Mouse (Mus musculus): ENCODE results near the gene Acin1. TPM values are rescaled to one million over a fixed set of nuclear protein-coding genes. Genes with fewer than 3 reads are reported as not detected.

Acin1 gene
- polyA plus RNA-seq, 1 experiment from 2014 or later = 145 TPM

DNA sequence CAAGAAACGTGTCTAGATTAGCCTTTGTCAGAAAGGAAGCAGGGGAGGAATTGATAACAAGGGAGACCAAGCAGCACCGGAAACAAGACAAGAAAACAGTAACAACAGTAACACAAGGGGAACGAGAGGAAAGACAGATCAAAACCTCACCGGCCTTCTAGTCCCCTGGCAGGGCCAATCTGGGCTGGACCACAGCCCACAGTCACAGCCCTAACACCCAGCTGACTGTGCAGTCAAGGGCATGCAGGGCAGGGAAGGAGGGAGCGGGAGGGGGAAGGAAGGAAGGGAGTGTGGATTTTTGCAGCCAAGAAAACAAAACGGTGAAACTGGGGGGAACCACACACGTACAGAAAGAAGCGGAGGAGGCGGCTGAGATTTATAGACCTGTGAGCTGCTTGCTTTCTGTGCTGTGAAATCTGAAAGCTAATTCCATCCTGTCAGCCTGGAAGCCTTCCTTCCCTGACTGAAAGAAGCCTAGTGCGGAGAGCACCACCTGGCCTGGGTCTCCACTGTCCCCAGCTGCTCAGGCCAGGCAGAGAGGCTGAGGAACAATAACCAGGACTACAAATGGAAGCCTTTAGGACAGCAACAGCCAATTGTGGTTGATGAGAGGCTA, 94.3 kb downstream of the Acin1 start:
- H3K9ac ChIP-seq (replicated peaks; ENCODE audit: low read depth, low read length) = no peak overlapping the region
- 40% methylated on average over 10 of the region's 10 CpGs for WGBS
- H3K9me3 ChIP-seq (ENCODE audit: control insufficient read depth, low read depth, low read length) = no peaks in the 10 kb centered on the region
- no peak overlapping the region for H3K4me3 ChIP-seq (ENCODE audit: low read depth, low read length)
- peaks cover 5% of the 10 kb centered on the region; the same call in 1 of the 2 replicates for H3K36me3 ChIP-seq (ENCODE audit: control insufficient read depth, insufficient read depth, low read length)
- no peaks in the 10 kb centered on the region for H3K27me3 ChIP-seq (ENCODE audit: control insufficient read depth, insufficient read depth, low read length)
- peak overlapping the region; percentile 23; the same call in 1 of the 2 replicates for H3K27ac ChIP-seq (ENCODE audit: low read length)
- H3K4me2 ChIP-seq (replicated peaks; ENCODE audit: low read depth, low read length) = no peak overlapping the region
- peak; percentile 28; the same call in 1 of the 2 replicates for ATAC-seq (ENCODE audit: insufficient number of reproducible peaks, insufficient read depth, low FRiP score, low read depth)
- no peaks in the 10 kb centered on the region for H3K4me1 ChIP-seq (ENCODE audit: control insufficient read depth, insufficient read depth, low read length)

MicroRNA genes within 50 kb of the gene (microRNA counts, 519-probe panel; counts per million panel counts)
- microRNA mmu-miR-686 = not detected

Small RNAs within 50 kb of the gene (microRNA-seq; reads per million reads assigned to microRNA genes)
- not detected for gene Mir686
- 0.78 reads per million for gene Mir6948

Other genes starting within 250 kb of the Acin1 start
- gene Lrp10, start 222.8 kb downstream of the Acin1 start, polyA plus RNA-seq (2014; fragmentation: Nextera tagmentation; extraction: Ambion mirVana) = 38.1 and 41.7 TPM in 2 replicates
- 1.5 and 2.0 TPM in 2 replicates for gene Rem2, start 210.8 kb downstream of the Acin1 start, polyA plus RNA-seq (2014; fragmentation: Nextera tagmentation; extraction: Ambion mirVana)
- 79.8 and 80.4 TPM in 2 replicates for gene Prmt5, start 169.4 kb downstream of the Acin1 start, polyA plus RNA-seq (2014; fragmentation: Nextera tagmentation; extraction: Ambion mirVana)
- 48.2 and 52.5 TPM in 2 replicates for gene Haus4, start 132.3 kb downstream of the Acin1 start, polyA plus RNA-seq (2014; fragmentation: Nextera tagmentation; extraction: Ambion mirVana)
- 26.2 and 30.3 TPM in 2 replicates for gene Ajuba, start 109.4 kb downstream of the Acin1 start, polyA plus RNA-seq (2014; fragmentation: Nextera tagmentation; extraction: Ambion mirVana)
- 7.9 and 8.3 TPM in 2 replicates for gene 4931414P19Rik, start 80.9 kb downstream of the Acin1 start, polyA plus RNA-seq (2014; fragmentation: Nextera tagmentation; extraction: Ambion mirVana)
- 355 and 361 TPM in 2 replicates for gene Psmb5, start 68.9 kb downstream of the Acin1 start, polyA plus RNA-seq (2014; fragmentation: Nextera tagmentation; extraction: Ambion mirVana)
- gene Psmb11, start 65.5 kb downstream of the Acin1 start, polyA plus RNA-seq (2014; fragmentation: Nextera tagmentation; extraction: Ambion mirVana) = 0.06 TPM in 1 of 2 replicates, not detected in the other
- gene Gm17606, start 46.0 kb downstream of the Acin1 start, polyA plus RNA-seq (2014; fragmentation: Nextera tagmentation; extraction: Ambion mirVana) = not detected in 2 replicates
- 4.5 and 5.1 TPM in 2 replicates for gene Cdh24, start 45.6 kb downstream of the Acin1 start, polyA plus RNA-seq (2014; fragmentation: Nextera tagmentation; extraction: Ambion mirVana)
- gene 1700123O20Rik, start 715 bp downstream of the Acin1 start, polyA plus RNA-seq (2014; fragmentation: Nextera tagmentation; extraction: Ambion mirVana) = 82.9 and 88.9 TPM in 2 replicates
- gene Gm29776, start 11.9 kb upstream of the Acin1 start, polyA plus RNA-seq (2014; fragmentation: Nextera tagmentation; extraction: Ambion mirVana) = 0.17 and 0.24 TPM in 2 replicates
- 0.69 TPM in 1 of 2 replicates, not detected in the other for gene Cebpe, start 25.2 kb upstream of the Acin1 start, polyA plus RNA-seq (2014; fragmentation: Nextera tagmentation; extraction: Ambion mirVana)
- 5.4 and 5.8 TPM in 2 replicates for gene Slc7a8, start 95.0 kb upstream of the Acin1 start, polyA plus RNA-seq (2014; fragmentation: Nextera tagmentation; extraction: Ambion mirVana)
- gene Rnf212b, start 127.2 kb upstream of the Acin1 start, polyA plus RNA-seq (2014; fragmentation: Nextera tagmentation; extraction: Ambion mirVana) = not detected in 2 replicates
- 7.9 and 9.2 TPM in 2 replicates for gene Homez, start 184.0 kb upstream of the Acin1 start, polyA plus RNA-seq (2014; fragmentation: Nextera tagmentation; extraction: Ambion mirVana)
- 2.8 and 2.9 TPM in 2 replicates for gene Ppp1r3e, start 190.6 kb upstream of the Acin1 start, polyA plus RNA-seq (2014; fragmentation: Nextera tagmentation; extraction: Ambion mirVana)
- 6.1 and 6.2 TPM in 2 replicates for gene Bcl2l2, start 196.4 kb upstream of the Acin1 start, polyA plus RNA-seq (2014; fragmentation: Nextera tagmentation; extraction: Ambion mirVana)
- gene Gm20521, start 196.5 kb upstream of the Acin1 start, polyA plus RNA-seq (2014; fragmentation: Nextera tagmentation; extraction: Ambion mirVana) = not detected in 2 replicates
- 136 and 152 TPM in 2 replicates for gene Pabpn1, start 205.6 kb upstream of the Acin1 start, polyA plus RNA-seq (2014; fragmentation: Nextera tagmentation; extraction: Ambion mirVana)
- gene Slc22a17, start 226.2 kb upstream of the Acin1 start, polyA plus RNA-seq (2014; fragmentation: Nextera tagmentation; extraction: Ambion mirVana) = 44.9 and 51.3 TPM in 2 replicates
- 40.1 and 41.0 TPM in 2 replicates for gene Efs, start 239.2 kb upstream of the Acin1 start, polyA plus RNA-seq (2014; fragmentation: Nextera tagmentation; extraction: Ambion mirVana)
- gene Il25, start 245.8 kb upstream of the Acin1 start, polyA plus RNA-seq (2014; fragmentation: Nextera tagmentation; extraction: Ambion mirVana) = 0.32 TPM in 1 of 2 replicates, not detected in the other
- gene Cmtm5, start 249.3 kb upstream of the Acin1 start, polyA plus RNA-seq (2014; fragmentation: Nextera tagmentation; extraction: Ambion mirVana) = 7.1 and 8.5 TPM in 2 replicates